28 mouse cellular contexts compared by ENCODE assay signal in the genomic region with DNA sequence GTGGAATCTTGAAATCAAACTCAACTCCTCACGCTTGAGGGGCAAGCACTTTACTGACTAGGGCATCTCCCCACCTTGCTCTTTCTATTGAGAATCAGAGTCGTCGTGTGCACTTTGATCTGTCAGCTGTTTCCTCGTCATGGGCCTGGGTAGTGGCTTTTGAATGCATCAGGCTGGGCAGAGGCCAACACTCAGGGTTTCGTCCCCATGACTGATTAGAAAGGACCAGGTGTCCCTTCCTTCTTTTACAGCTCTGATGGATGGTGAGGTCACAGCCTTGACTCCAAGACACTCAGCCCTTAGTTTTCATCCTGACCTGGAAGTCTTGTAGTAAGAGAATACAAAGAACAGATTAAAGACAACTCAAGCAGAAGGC. TPM values are rescaled to one million over a fixed set of nuclear protein-coding genes. Genes with fewer than 3 reads are reported as not detected.
DNase-seq lines count a peak whose midpoint lies in the region; ATAC-seq lines count a peak whose summit lies in the region.
"Had no signal": no experiment of that assay in that cellular context is flagged by ENCODE, and none has a peak within 500 bp of the region (broad histone marks: within the 10 kb centered on the region; RNA-seq: fewer than 3 reads in every experiment).

No protein-coding gene starts in this region.

- ATAC-seq in kidney, embryonic 14.5 days (ENCODE audit: low FRiP score, low TSS enrichment): 0 out of 2 replicates have a peak, but pooled peaks have one; percentile 32
- ATAC-seq in intestine, embryonic 16.5 days: peak; percentile 75
- ATAC-seq: CD4-positive, CD25-positive, alpha-beta regulatory T cell, adult 4 months; forebrain, embryonic 16.5 days; inflammation-experienced regulatory T-cells, adult 6 months; midbrain, embryonic 13.5 days had no signal

- no peaks in the 10 kb centered on the region for H3K4me1 ChIP-seq in kidney, embryonic 14.5 days (ENCODE audit: control insufficient read depth, insufficient read depth, low read length)
- peaks cover 13% of the 10 kb centered on the region; the same call in 1 of the 2 replicates for H3K4me1 ChIP-seq in intestine, embryonic 16.5 days (ENCODE audit: control insufficient read depth, insufficient read depth, low read length)
- H3K4me1 ChIP-seq: heart, embryonic 13.5 days; hindbrain, embryonic 10.5 days; hindbrain, embryonic 15.5 days; liver, embryonic 13.5 days; midbrain, embryonic 13.5 days; neural tube, embryonic 13.5 days had no signal

- H3K36me3 ChIP-seq in kidney, embryonic 14.5 days (ENCODE audit: control insufficient read depth, insufficient read depth, low read length): no peaks in the 10 kb centered on the region
- no peaks in the 10 kb centered on the region for H3K36me3 ChIP-seq in intestine, embryonic 16.5 days (ENCODE audit: control insufficient read depth, insufficient read depth, low read length)
- H3K36me3 ChIP-seq: heart, embryonic 13.5 days; hindbrain, embryonic 10.5 days; hindbrain, embryonic 15.5 days; liver, embryonic 13.5 days; midbrain, embryonic 13.5 days; neural tube, embryonic 13.5 days had no signal

- no peaks in the 10 kb centered on the region for H3K9me3 ChIP-seq in kidney, embryonic 14.5 days (ENCODE audit: control insufficient read depth, low read length)
- peaks cover 3% of the 10 kb centered on the region; the same call in 1 of the 2 replicates for H3K9me3 ChIP-seq in intestine, embryonic 16.5 days (ENCODE audit: control insufficient read depth, low read length)
- H3K9me3 ChIP-seq: heart, embryonic 13.5 days; hindbrain, embryonic 15.5 days; liver, embryonic 13.5 days; midbrain, embryonic 13.5 days; neural tube, embryonic 13.5 days had no signal

- no peak overlapping the region for H3K9ac ChIP-seq in kidney, embryonic 14.5 days (ENCODE audit: low read depth, low read length)
- no peak overlapping the region for H3K9ac ChIP-seq in intestine, embryonic 16.5 days (ENCODE audit: low read depth, low read length)
- H3K9ac ChIP-seq: heart, embryonic 13.5 days; hindbrain, embryonic 15.5 days; liver, embryonic 13.5 days; midbrain, embryonic 13.5 days; neural tube, embryonic 13.5 days had no signal

- DNase-seq in kidney, postnatal 4 days: no peak
- DNase-seq in kidney, postnatal 25 days: peak; percentile 23 to 56
- DNase-seq in adrenal gland, postnatal 10 days: no peak
- DNase-seq in ovary, adult 18-20 months (ENCODE audit: low spot score): no peak
- no peak for DNase-seq in thymus, postnatal 25 days
- DNase-seq: adrenal gland, postnatal 36 days; cerebellum, adult 18-20 months; cerebellum, postnatal 14 days; gastrocnemius, postnatal 10 days; heart, postnatal 10 days; left cerebral cortex, postnatal 4 days; liver, embryonic 13.5 days; lung, adult 18-20 months; lung, postnatal 10 days; thymus, adult 18-20 months; thymus, postnatal 36 days had no signal

- WGBS in kidney, embryonic 14.5 days: 29% methylated on average over 5 of the region's 5 CpGs
- WGBS in intestine, embryonic 16.5 days: 61% methylated on average over 5 of the region's 5 CpGs

- no peak overlapping the region for H3K4me3 ChIP-seq in kidney, embryonic 14.5 days (ENCODE audit: low read length)
- no peak overlapping the region for H3K4me3 ChIP-seq in intestine, embryonic 16.5 days (ENCODE audit: low read length)
- H3K4me3 ChIP-seq: erythroblast, embryonic 14.5 days; heart, embryonic 13.5 days; hindbrain, embryonic 10.5 days; hindbrain, embryonic 15.5 days; liver, embryonic 13.5 days; midbrain, embryonic 13.5 days; neural tube, embryonic 13.5 days had no signal

- no peak overlapping the region for H3K4me2 ChIP-seq in kidney, embryonic 14.5 days (replicated peaks; ENCODE audit: low read depth, low read length)
- no peak overlapping the region for H3K4me2 ChIP-seq in intestine, embryonic 16.5 days (ENCODE audit: low read depth, low read length)
- H3K4me2 ChIP-seq: heart, embryonic 13.5 days; hindbrain, embryonic 15.5 days; liver, embryonic 13.5 days; midbrain, embryonic 13.5 days; neural tube, embryonic 13.5 days had no signal

- no peak overlapping the region for H3K27ac ChIP-seq in kidney, embryonic 14.5 days (ENCODE audit: low read depth, low read length)
- H3K27ac ChIP-seq in intestine, embryonic 16.5 days (ENCODE audit: low read length): peak overlapping the region; percentile 50; the same call in 1 of the 2 replicates
- H3K27ac ChIP-seq: heart, embryonic 13.5 days; hindbrain, embryonic 10.5 days; hindbrain, embryonic 15.5 days; liver, embryonic 13.5 days; macrophage; midbrain, embryonic 13.5 days; neural tube, embryonic 13.5 days had no signal

- no peaks in the 10 kb centered on the region for H3K27me3 ChIP-seq in kidney, embryonic 14.5 days (ENCODE audit: control insufficient read depth, insufficient read depth, low read length)
- no peaks in the 10 kb centered on the region for H3K27me3 ChIP-seq in intestine, embryonic 16.5 days (replicated peaks; ENCODE audit: control insufficient read depth, insufficient read depth, low read length)
- H3K27me3 ChIP-seq: heart, embryonic 13.5 days; hindbrain, embryonic 15.5 days; liver, embryonic 13.5 days; midbrain, embryonic 13.5 days; neural tube, embryonic 13.5 days had no signal

RNA-seq across cellular contexts. Expression of a gene that starts 17.2 kb away (rescaled TPM):
- 479 and 639 TPM in 2 replicates for polyA plus RNA-seq in kidney, embryonic 14.5 days (2014; fragmentation: Nextera tagmentation; extraction: Ambion mirVana)
- 264 and 268 TPM in 2 replicates for polyA plus RNA-seq in intestine, embryonic 16.5 days (2015; fragmentation: Nextera tagmentation; extraction: Ambion mirVana)
- total RNA-seq in adrenal gland, postnatal 10 days (2021): 10 to 100 TPM; 43.0 to 65.9 TPM
- polyA plus RNA-seq: erythroblast, embryonic 14.5 days had no signal

RNA-seq across cellular contexts. Expression of a gene that starts 21.4 kb away (rescaled TPM):
- 2.1 and 2.6 TPM in 2 replicates for polyA plus RNA-seq in kidney, embryonic 14.5 days (2014; fragmentation: Nextera tagmentation; extraction: Ambion mirVana)
- 1.4 and 2.5 TPM in 2 replicates for polyA plus RNA-seq in intestine, embryonic 16.5 days (2015; fragmentation: Nextera tagmentation; extraction: Ambion mirVana)
- total RNA-seq in adrenal gland, postnatal 10 days (2021): 1 to 10 TPM; 8.1 to 8.5 TPM
- polyA plus RNA-seq: CD4-positive, CD25-positive, alpha-beta regulatory T cell, adult 4 months; erythroblast, embryonic 14.5 days; inflammation-experienced regulatory T-cells, adult 6 months; macrophage had no signal

Comparison
In these comparisons a context has a peak if more than half of its experiments do, and no peak if none do; other contexts are left out.
1. DNase-seq: peak in kidney, postnatal 25 days (2 of 2); none in kidney, postnatal 4 days (0 of 2), adrenal gland, postnatal 10 days (single experiment), ovary, adult 18-20 months (single experiment) and thymus, postnatal 25 days (single experiment).